Mouse (Mus musculus): ENCODE data around the gene Taco1.
A peak's percentile ranks its signal among the peaks of the same experiment; 100 is the strongest.
"Not testable (repeated sequence)": the region's sequence is repeated elsewhere in the genome, so short reads cannot be mapped to it uniquely, and the experiment has no call there.

Gene Taco1

GRCm38 (mm10) chr11:106065923-106066571 is at the start of gene Taco1:
Taco1 (plus strand) TSS chr11:106066061.
- DNase-seq (ENCODE audit: low read depth in 1 of 2, low spot score in 2 of 2) = peak; percentile 86 to 90

- DNase-seq (ENCODE audit: low read depth in 1 of 2, low spot score in 2 of 2) = no peak
These were observed 49.4 kb upstream of the Taco1 start for GRCm38 (mm10) chr11:106016440-106016839.

- no peak for DNase-seq (ENCODE audit: low read depth in 1 of 2, low spot score in 2 of 2)
These were observed 45.7 kb upstream of the Taco1 start for GRCm38 (mm10) chr11:106020051-106020763.

- no peak for DNase-seq (ENCODE audit: low read depth in 1 of 2, low spot score in 2 of 2)
These were observed 40.1 kb upstream of the Taco1 start for GRCm38 (mm10) chr11:106025774-106026173.

GRCm38 (mm10) chr11:106026465-106027151 is 39.3 kb upstream of the Taco1 start:
- no peak for DNase-seq (ENCODE audit: low read depth in 1 of 2, low spot score in 2 of 2)

- no peak for DNase-seq (ENCODE audit: low read depth in 1 of 2, low spot score in 2 of 2)
These were observed 38.3 kb upstream of the Taco1 start for GRCm38 (mm10) chr11:106027607-106028006.

GRCm38 (mm10) chr11:106032074-106032473 is 33.8 kb upstream of the Taco1 start:
- DNase-seq (ENCODE audit: low read depth in 1 of 2, low spot score in 2 of 2) = not testable (repeated sequence)

GRCm38 (mm10) chr11:106033491-106033919 is 32.4 kb upstream of the Taco1 start:
- DNase-seq (ENCODE audit: low read depth in 1 of 2, low spot score in 2 of 2) = peak in 1 of 2 experiments; percentile 32

- DNase-seq (ENCODE audit: low read depth in 1 of 2, low spot score in 2 of 2) = no peak
These were observed 30.9 kb upstream of the Taco1 start for GRCm38 (mm10) chr11:106034986-106035385.

- peak; percentile 90 to 95 for DNase-seq (ENCODE audit: low read depth in 1 of 2, low spot score in 2 of 2)
These were observed 29.1 kb upstream of the Taco1 start, which contains the start of gene Dcaf7 for GRCm38 (mm10) chr11:106036548-106037417. Dcaf7 (plus strand) TSS chr11:106036872.

GRCm38 (mm10) chr11:106037418-106037751 is 28.5 kb upstream of the Taco1 start:
- DNase-seq (ENCODE audit: low read depth in 1 of 2, low spot score in 2 of 2) = no peak

- no peak for DNase-seq (ENCODE audit: low read depth in 1 of 2, low spot score in 2 of 2)
These were observed 21.5 kb upstream of the Taco1 start for GRCm38 (mm10) chr11:106044349-106044748.

GRCm38 (mm10) chr11:106045256-106045655 is 20.6 kb upstream of the Taco1 start:
- no peak for DNase-seq (ENCODE audit: low read depth in 1 of 2, low spot score in 2 of 2)

- DNase-seq (ENCODE audit: low read depth in 1 of 2, low spot score in 2 of 2) = no peak
These were observed 20.1 kb upstream of the Taco1 start for GRCm38 (mm10) chr11:106045780-106046179.

GRCm38 (mm10) chr11:106046584-106046983 is 19.3 kb upstream of the Taco1 start:
- DNase-seq (ENCODE audit: low read depth in 1 of 2, low spot score in 2 of 2) = no peak

- DNase-seq (ENCODE audit: low read depth in 1 of 2, low spot score in 2 of 2) = no peak
These were observed 11.9 kb upstream of the Taco1 start for GRCm38 (mm10) chr11:106053921-106054320.

GRCm38 (mm10) chr11:106054600-106054999 is 11.3 kb upstream of the Taco1 start:
- no peak for DNase-seq (ENCODE audit: low read depth in 1 of 2, low spot score in 2 of 2)

GRCm38 (mm10) chr11:106055341-106055740 is 10.5 kb upstream of the Taco1 start:
- no peak for DNase-seq (ENCODE audit: low read depth in 1 of 2, low spot score in 2 of 2)

- no peak for DNase-seq (ENCODE audit: low read depth in 1 of 2, low spot score in 2 of 2)
These were observed 8.9 kb upstream of the Taco1 start for GRCm38 (mm10) chr11:106056819-106057491.

GRCm38 (mm10) chr11:106058020-106058419 is 7.8 kb upstream of the Taco1 start:
- DNase-seq (ENCODE audit: low read depth in 1 of 2, low spot score in 2 of 2) = no peak
